Mouse (Mus musculus) MN1 (cell line): Measurements from ENCODE around the gene Zfp691.

Experiments used
- DNase-seq: peaks from one replicate; pipeline ENCODE4 v3.0.0-alpha.2; 2016; ENCODE audit warnings: low spot score

Gene Zfp691

DNA sequence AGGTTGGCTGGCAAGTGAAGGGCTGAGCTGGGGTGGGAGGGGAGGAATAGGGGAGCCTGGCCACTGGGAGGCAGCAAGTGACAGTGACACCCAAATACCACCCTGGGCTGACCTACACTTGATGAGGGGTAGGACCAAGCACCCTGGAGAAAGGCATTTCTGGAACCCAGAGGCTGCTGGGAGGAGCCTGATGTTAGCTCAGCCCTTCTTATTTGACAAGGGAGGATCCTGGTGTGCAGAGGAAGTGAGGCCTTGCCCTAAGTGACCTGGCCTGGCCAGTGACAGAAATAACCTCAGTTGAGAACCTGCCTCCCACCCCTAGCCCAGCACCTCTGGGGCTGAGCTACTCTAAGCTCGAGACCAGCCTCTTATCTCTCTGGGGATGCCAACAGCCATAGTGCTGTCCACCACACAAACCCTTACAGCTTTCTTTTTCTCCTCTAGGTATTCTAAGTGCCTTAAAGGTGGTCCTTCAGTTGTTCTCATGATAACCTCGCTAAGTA is 49.2 kb downstream of the Zfp691 start:
- no peak for DNase-seq

DNA sequence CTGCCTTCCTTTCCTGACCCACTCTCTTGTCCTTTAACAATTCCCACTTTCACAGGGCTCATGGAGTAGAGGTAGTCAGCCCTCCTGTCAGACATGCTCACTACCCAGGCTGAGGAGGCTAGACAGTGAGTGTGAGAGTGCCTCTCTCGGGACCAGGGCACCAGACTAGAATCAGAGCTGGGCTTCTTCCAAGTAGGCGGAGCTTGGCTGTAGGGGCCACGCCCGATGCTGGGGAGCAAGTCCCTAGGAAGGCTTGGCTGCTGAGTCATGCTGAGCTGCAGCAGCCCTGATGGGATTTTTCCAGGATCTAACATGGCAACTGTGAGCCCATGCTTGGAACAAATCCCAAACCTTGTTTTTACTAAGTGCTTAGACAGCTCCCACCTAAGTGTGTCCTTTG is 52.7 kb downstream of the Zfp691 start:
- peak; percentile 80 for DNase-seq

DNA sequence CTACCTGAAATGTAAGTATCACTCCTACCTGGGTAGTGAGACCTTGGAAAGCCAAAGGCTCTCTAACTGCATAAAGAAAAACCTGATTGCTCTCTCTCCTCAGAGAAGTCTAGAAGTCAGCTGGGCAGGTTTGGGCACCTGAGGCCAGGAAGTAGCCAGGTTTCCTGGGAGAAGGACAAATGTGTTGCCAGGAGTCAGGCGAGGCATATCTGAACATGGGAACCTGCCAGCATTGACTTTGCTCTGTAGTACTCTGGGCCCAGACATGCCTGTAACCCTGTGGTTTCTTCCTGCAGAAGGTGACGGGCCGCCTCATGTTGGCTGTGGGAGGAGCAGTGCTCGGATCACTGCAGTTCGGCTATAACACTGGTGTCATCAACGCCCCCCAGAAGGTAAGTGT is 53.9 kb downstream of the Zfp691 start:
- DNase-seq, result no peak
